Mouse (Mus musculus) kidney, adult 2 months (tissue): ENCODE data around the gene Tfcp2.

Experiments
- CTCF ChIP-seq: fragments of 200-500 bp; conservative IDR thresholded peaks from 2 replicates; pipeline ENCODE4 v1.5.1; 2011; ENCODE audit warnings: low read depth, mild to moderate bottlenecking, control low read depth, low read length, moderate library complexity, mixed read lengths; ENCODE audit not compliant: insufficient read depth, insufficient read length
- POLR2A ChIP-seq: fragments of 200-500 bp; IDR thresholded peaks from one replicate; pipeline ENCODE4 v1.6.1; 2011; ENCODE audit warnings: low read depth, low read length, control low read depth

- no peak for TF ChIP-seq CTCF
- TF ChIP-seq POLR2A, result no peak
These were observed 26.2 kb upstream of the Tfcp2 start for GRCm38 (mm10) chr15:100577972-100578371.
